Mouse (Mus musculus) MEL (cell line): ENCODE results near the gene Sult2b1. TPM values are rescaled to one million over a fixed set of nuclear protein-coding genes. Genes with fewer than 3 reads are reported as not detected.

Source experiments
- DNase-seq: peaks from one replicate; pipeline ENCODE4 v3.0.0; 2011; ENCODE audit warnings: low read depth, low spot score
- H3K27ac ChIP-seq: 2 replicates; pipeline ENCODE4 v1.5.1; 2012; ENCODE audit warnings: low read depth, mild to moderate bottlenecking, control low read depth, low read length, moderate library complexity; ENCODE audit not compliant: control insufficient read depth
- H3K27me3 ChIP-seq, 2 experiments: fragments of 150-350 bp in 1 of 2; sonication (generic) in 1 of 2; 2 replicates each; pipeline ENCODE4 v1.6.1; 2012; ENCODE audit warnings: low read length in 2 of 2, mild to moderate bottlenecking in 2 of 2, improper control_type of control experiment in 1 of 2, moderate library complexity in 1 of 2; ENCODE audit not compliant: insufficient read depth in 2 of 2, control insufficient read depth in 1 of 2
- H3K36me3 ChIP-seq, 2 experiments: 2 replicates each; pipeline ENCODE4 v1.6.1; 2012 to 2014; ENCODE audit warnings: low read length in 2 of 2, improper control_type of control experiment in 1 of 2, inconsistent platforms in 1 of 2, mild to moderate bottlenecking in 1 of 2; ENCODE audit not compliant: insufficient read depth in 2 of 2, control insufficient read depth in 1 of 2
- H3K4me1 ChIP-seq, 2 experiments: fragments of 150-350 bp in 1 of 2; sonication (generic) in 1 of 2; 2 replicates each; pipeline ENCODE4 v1.6.1; 2012; ENCODE audit warnings: low read length in 2 of 2, improper control_type of control experiment in 1 of 2, mild to moderate bottlenecking in 1 of 2; ENCODE audit not compliant: insufficient read depth in 2 of 2, control insufficient read depth in 1 of 2
- H3K4me3 ChIP-seq, 2 experiments: fragments of 150-350 bp in 1 of 2; sonication (generic) in 1 of 2; 2 replicates each; pipeline ENCODE4 v1.5.1; 2012; ENCODE audit warnings: low read depth in 2 of 2, low read length in 2 of 2, mild to moderate bottlenecking in 2 of 2, moderate library complexity in 2 of 2, control low read depth in 1 of 2, improper control_type of control experiment in 1 of 2; ENCODE audit not compliant: control insufficient read depth in 1 of 2, insufficient read depth in 1 of 2
- H3K79me2 ChIP-seq: 2 replicates; pipeline ENCODE4 v1.6.1; 2012; ENCODE audit warnings: mild to moderate bottlenecking, low read length, moderate library complexity; ENCODE audit not compliant: control insufficient read depth, poor library complexity, insufficient read depth
- H3K9ac ChIP-seq: 2 replicates; pipeline ENCODE4 v1.6.1; 2012; ENCODE audit warnings: low read depth, mild to moderate bottlenecking, control low read depth, low read length, moderate library complexity; ENCODE audit not compliant: control insufficient read depth, poor library complexity, severe bottlenecking
- H3K9me3 ChIP-seq: fragments of 150-350 bp; sonication (generic); replicated peaks from 2 replicates; pipeline ENCODE4 v1.6.1; 2012; ENCODE audit warnings: mild to moderate bottlenecking, low read length, improper control_type of control experiment, moderate library complexity; ENCODE audit not compliant: insufficient read depth
- BHLHE40 ChIP-seq: IDR thresholded peaks from 2 replicates; pipeline ENCODE4 v1.6.1; 2012; ENCODE audit warnings: low read depth, mild to moderate bottlenecking, inconsistent platforms, low read length, improper control_type of control experiment, borderline replicate concordance
- CHD1 ChIP-seq: IDR thresholded peaks from 2 replicates; pipeline ENCODE4 v1.6.1; 2012; ENCODE audit warnings: low read depth, mild to moderate bottlenecking, inconsistent platforms, low read length, improper control_type of control experiment
- CHD2 ChIP-seq: IDR thresholded peaks from 2 replicates; pipeline ENCODE4 v1.6.1; 2011; ENCODE audit warnings: low read length, improper control_type of control experiment
- CTCF ChIP-seq, 3 experiments: IDR thresholded peaks in 2 of 3; conservative IDR thresholded peaks in 1 of 3; 2 replicates each; pipeline ENCODE4 v1.5.1; 2011 to 2012; ENCODE audit warnings: low read length in 3 of 3, low read depth in 2 of 3, mild to moderate bottlenecking in 2 of 3, improper control_type of control experiment in 1 of 3, inconsistent platforms in 1 of 3, mixed read lengths in 1 of 3, moderate library complexity in 1 of 3; ENCODE audit not compliant: control insufficient read depth in 1 of 3, insufficient read depth in 1 of 3, poor library complexity in 1 of 3, severe bottlenecking in 1 of 3
- E2F4 ChIP-seq: IDR thresholded peaks from 2 replicates; pipeline ENCODE4 v1.6.1; 2011; ENCODE audit warnings: low read depth, low read length, improper control_type of control experiment, borderline replicate concordance
- ELF1 ChIP-seq: IDR thresholded peaks from 2 replicates; pipeline ENCODE4 v1.6.1; 2014; ENCODE audit warnings: low read depth, mild to moderate bottlenecking, inconsistent platforms, low read length, improper control_type of control experiment, moderate library complexity
- GABPA ChIP-seq: IDR thresholded peaks from 2 replicates; pipeline ENCODE4 v1.6.1; 2012; ENCODE audit warnings: low read depth, mild to moderate bottlenecking, inconsistent platforms, low read length, improper control_type of control experiment, moderate library complexity
- HCFC1 ChIP-seq: IDR thresholded peaks from 2 replicates; pipeline ENCODE4 v1.6.1; 2012; ENCODE audit warnings: low read depth, mild to moderate bottlenecking, inconsistent platforms, low read length, improper control_type of control experiment, moderate library complexity
- JUND ChIP-seq: IDR thresholded peaks from 2 replicates; pipeline ENCODE4 v1.6.1; 2011; ENCODE audit warnings: low read depth, mild to moderate bottlenecking, improper control_type of control experiment, low read length
- MAFK ChIP-seq: IDR thresholded peaks from 2 replicates; pipeline ENCODE4 v1.6.1; 2011; ENCODE audit warnings: low read depth, mild to moderate bottlenecking, low read length, improper control_type of control experiment, borderline replicate concordance
- MAX ChIP-seq: IDR thresholded peaks from 2 replicates; pipeline ENCODE4 v1.6.1; 2011; ENCODE audit warnings: low read length, improper control_type of control experiment
- MEF2A ChIP-seq: IDR thresholded peaks from 2 replicates; pipeline ENCODE4 v1.6.1; 2014; ENCODE audit warnings: low read depth, mild to moderate bottlenecking, inconsistent platforms, low read length, improper control_type of control experiment; ENCODE audit not compliant: poor library complexity, insufficient replicate concordance, severe bottlenecking; ENCODE audit errors: extremely low read depth
- MYC ChIP-seq: IDR thresholded peaks from 2 replicates; pipeline ENCODE4 v1.6.1; 2011; ENCODE audit warnings: low read depth, mild to moderate bottlenecking, low read length, improper control_type of control experiment, moderate library complexity
- NELFE ChIP-seq: IDR thresholded peaks from 2 replicates; pipeline ENCODE4 v1.6.1; 2011; ENCODE audit warnings: low read depth, low read length, improper control_type of control experiment
- POLR2AphosphoS5 ChIP-seq: IDR thresholded peaks from 2 replicates; pipeline ENCODE4 v1.6.1; 2012; ENCODE audit warnings: low read depth, borderline replicate concordance, mild to moderate bottlenecking, inconsistent platforms, low read length, moderate library complexity, mixed read lengths
- RAD21 ChIP-seq: IDR thresholded peaks from 2 replicates; pipeline ENCODE4 v1.6.1; 2011; ENCODE audit warnings: mild to moderate bottlenecking, low read depth, low read length, improper control_type of control experiment
- RCOR1 ChIP-seq: IDR thresholded peaks from 2 replicates; pipeline ENCODE4 v1.6.1; 2012; ENCODE audit warnings: low read depth, mild to moderate bottlenecking, inconsistent platforms, low read length, improper control_type of control experiment
- SIN3A ChIP-seq: IDR thresholded peaks from 2 replicates; pipeline ENCODE4 v1.6.1; 2012; ENCODE audit warnings: low read length, improper control_type of control experiment, inconsistent platforms
- SMC3 ChIP-seq: IDR thresholded peaks from 2 replicates; pipeline ENCODE4 v1.6.1; 2011; ENCODE audit warnings: low read depth, low read length, improper control_type of control experiment
- TBP ChIP-seq: IDR thresholded peaks from 2 replicates; pipeline ENCODE4 v1.8.0; 2011; ENCODE audit warnings: low read depth, low read length, improper control_type of control experiment
- TCF12 ChIP-seq: IDR thresholded peaks from 2 replicates; pipeline ENCODE4 v1.6.1; 2014; ENCODE audit warnings: low read depth, mild to moderate bottlenecking, inconsistent platforms, low read length, improper control_type of control experiment, moderate library complexity
- ZC3H11A ChIP-seq: IDR thresholded peaks from 2 replicates; pipeline ENCODE4 v1.6.1; 2012; ENCODE audit warnings: low read depth, mild to moderate bottlenecking, inconsistent platforms, low read length, improper control_type of control experiment
- ZMIZ1 ChIP-seq: IDR thresholded peaks from 2 replicates; pipeline ENCODE4 v1.6.1; 2012; ENCODE audit warnings: low read depth, mild to moderate bottlenecking, inconsistent platforms, low read length, improper control_type of control experiment, moderate library complexity
- ZNF384 ChIP-seq: IDR thresholded peaks from 2 replicates; pipeline ENCODE4 v1.6.1; 2012; ENCODE audit warnings: low read depth, mild to moderate bottlenecking, inconsistent platforms, low read length, improper control_type of control experiment
- polyA plus RNA-seq, 2 experiments: library from polyadenylated mRNA; stranded (reverse) in 1 of 2; unstranded in 1 of 2; fragments of >175 nt in 1 of 2; fragments of >200 nt in 1 of 2; gene quantifications; 2 replicates each; pipeline versions ENCODE4 v1.2.1 to v1.2.4; 2012; ENCODE audit warnings: low replicate concordance in 2 of 2, low read depth in 1 of 2; ENCODE audit not compliant: insufficient read length in 2 of 2, insufficient read depth in 1 of 2, missing spikeins in 1 of 2
- total RNA-seq: library from RNA; depleted of rRNA; stranded (reverse); fragments of 300-350 nt; gene quantifications from 2 replicates; pipeline ENCODE4 v1.2.3, GENCODE M21; 2012

Sult2b1 gene
- total and polyA plus RNA-seq, 3 experiments: 0.08 to 0.47 TPM; not detected in 1

GRCm38 (mm10) chr7:45760151-45760550 is 24.3 kb downstream of the Sult2b1 start:
- Histone ChIP-seq H3K27me3 (peaks cover 0 to 7% of the 10 kb centered on the region in 2 experiments; a peak in 3 of 4 replicates), H3K79me2 (no peaks in the 10 kb centered on the region), H3K4me1 (no peaks in the 10 kb centered on the region), H3K4me3 (no peak overlapping the region), H3K36me3 (no peaks in the 10 kb centered on the region), H3K27ac (no peak overlapping the region), H3K9me3 (no peaks in the 10 kb centered on the region), H3K9ac (no peak overlapping the region)
- DNase-seq: no peak
- no peak for TF ChIP-seq BHLHE40
- TF ChIP-seq MYC: no peak
- TF ChIP-seq TCF12: no peak
- TF ChIP-seq ZMIZ1: no peak
- TF ChIP-seq RCOR1: no peak
- TF ChIP-seq CTCF (IDR thresholded peaks at IDR 0.05 in 2 of 3, conservative IDR thresholded peaks at IDR 0.05 in 1 of 3; ENCODE audit: control insufficient read depth in 1 of 3, insufficient read depth in 1 of 3, low read depth in 2 of 3, low read length in 3 of 3, poor library complexity in 1 of 3, severe bottlenecking in 1 of 3): no peak
- TF ChIP-seq ZC3H11A: no peak
- TF ChIP-seq TBP: no peak
- TF ChIP-seq E2F4: no peak
- TF ChIP-seq CHD1: no peak
- TF ChIP-seq JUND: no peak
- TF ChIP-seq HCFC1: no peak
- TF ChIP-seq SMC3: no peak
- TF ChIP-seq GABPA: no peak
- TF ChIP-seq ELF1: no peak
- no peak for TF ChIP-seq NELFE
- TF ChIP-seq SIN3A: no peak
- no peak for TF ChIP-seq MEF2A
- TF ChIP-seq ZNF384: no peak
- TF ChIP-seq POLR2AphosphoS5: no peak

- Histone ChIP-seq H3K36me3 (no peaks in the 10 kb centered on the region), H3K27me3 (peaks cover 0 to 7% of the 10 kb centered on the region in 2 experiments; a peak in 3 of 4 replicates), H3K9me3 (no peaks in the 10 kb centered on the region), H3K9ac (no peak overlapping the region), H3K79me2 (no peaks in the 10 kb centered on the region), H3K27ac (no peak overlapping the region), H3K4me1 (no peaks in the 10 kb centered on the region), H3K4me3 (no peak overlapping the region)
- no peak for TF ChIP-seq NELFE
- no peak for TF ChIP-seq RAD21
- TF ChIP-seq MAX: no peak
- no peak for TF ChIP-seq CHD2
- TF ChIP-seq MAFK: no peak
- TF ChIP-seq TCF12: no peak
- no peak for TF ChIP-seq ZC3H11A
- no peak for TF ChIP-seq RCOR1
- TF ChIP-seq HCFC1: no peak
- DNase-seq: no peak
Observed at GRCm38 (mm10) chr7:45759400-45759799, 25.1 kb downstream of the Sult2b1 start.
